Mouse (Mus musculus) MEL (cell line): ENCODE data around the gene Cirbp. TPM values are rescaled to one million over a fixed set of nuclear protein-coding genes. Genes with fewer than 3 reads are reported as not detected.

Source experiments
- DNase-seq: peaks from one replicate; pipeline ENCODE4 v3.0.0; 2011; ENCODE audit warnings: low read depth, low spot score
- H3K27ac ChIP-seq: 2 replicates; pipeline ENCODE4 v1.5.1; 2012; ENCODE audit warnings: low read depth, mild to moderate bottlenecking, control low read depth, low read length, moderate library complexity; ENCODE audit not compliant: control insufficient read depth
- H3K27me3 ChIP-seq, 2 experiments: fragments of 150-350 bp in 1 of 2; sonication (generic) in 1 of 2; 2 replicates each; pipeline ENCODE4 v1.6.1; 2012; ENCODE audit warnings: low read length in 2 of 2, mild to moderate bottlenecking in 2 of 2, improper control_type of control experiment in 1 of 2, moderate library complexity in 1 of 2; ENCODE audit not compliant: insufficient read depth in 2 of 2, control insufficient read depth in 1 of 2
- H3K36me3 ChIP-seq, 2 experiments: 2 replicates each; pipeline ENCODE4 v1.6.1; 2012 to 2014; ENCODE audit warnings: low read length in 2 of 2, improper control_type of control experiment in 1 of 2, inconsistent platforms in 1 of 2, mild to moderate bottlenecking in 1 of 2; ENCODE audit not compliant: insufficient read depth in 2 of 2, control insufficient read depth in 1 of 2
- H3K4me1 ChIP-seq, 2 experiments: fragments of 150-350 bp in 1 of 2; sonication (generic) in 1 of 2; 2 replicates each; pipeline ENCODE4 v1.6.1; 2012; ENCODE audit warnings: low read length in 2 of 2, improper control_type of control experiment in 1 of 2, mild to moderate bottlenecking in 1 of 2; ENCODE audit not compliant: insufficient read depth in 2 of 2, control insufficient read depth in 1 of 2
- H3K4me3 ChIP-seq, 2 experiments: fragments of 150-350 bp in 1 of 2; sonication (generic) in 1 of 2; 2 replicates each; pipeline ENCODE4 v1.5.1; 2012; ENCODE audit warnings: low read depth in 2 of 2, low read length in 2 of 2, mild to moderate bottlenecking in 2 of 2, moderate library complexity in 2 of 2, control low read depth in 1 of 2, improper control_type of control experiment in 1 of 2; ENCODE audit not compliant: control insufficient read depth in 1 of 2, insufficient read depth in 1 of 2
- H3K79me2 ChIP-seq: 2 replicates; pipeline ENCODE4 v1.6.1; 2012; ENCODE audit warnings: mild to moderate bottlenecking, low read length, moderate library complexity; ENCODE audit not compliant: control insufficient read depth, poor library complexity, insufficient read depth
- H3K9ac ChIP-seq: 2 replicates; pipeline ENCODE4 v1.6.1; 2012; ENCODE audit warnings: low read depth, mild to moderate bottlenecking, control low read depth, low read length, moderate library complexity; ENCODE audit not compliant: control insufficient read depth, poor library complexity, severe bottlenecking
- H3K9me3 ChIP-seq: fragments of 150-350 bp; sonication (generic); replicated peaks from 2 replicates; pipeline ENCODE4 v1.6.1; 2012; ENCODE audit warnings: mild to moderate bottlenecking, low read length, improper control_type of control experiment, moderate library complexity; ENCODE audit not compliant: insufficient read depth
- BHLHE40 ChIP-seq: IDR thresholded peaks from 2 replicates; pipeline ENCODE4 v1.6.1; 2012; ENCODE audit warnings: low read depth, mild to moderate bottlenecking, inconsistent platforms, low read length, improper control_type of control experiment, borderline replicate concordance
- CHD1 ChIP-seq: IDR thresholded peaks from 2 replicates; pipeline ENCODE4 v1.6.1; 2012; ENCODE audit warnings: low read depth, mild to moderate bottlenecking, inconsistent platforms, low read length, improper control_type of control experiment
- CTCF ChIP-seq, 3 experiments: IDR thresholded peaks in 2 of 3; conservative IDR thresholded peaks in 1 of 3; 2 replicates each; pipeline ENCODE4 v1.5.1; 2011 to 2012; ENCODE audit warnings: low read length in 3 of 3, low read depth in 2 of 3, mild to moderate bottlenecking in 2 of 3, improper control_type of control experiment in 1 of 3, inconsistent platforms in 1 of 3, mixed read lengths in 1 of 3, moderate library complexity in 1 of 3; ENCODE audit not compliant: control insufficient read depth in 1 of 3, insufficient read depth in 1 of 3, poor library complexity in 1 of 3, severe bottlenecking in 1 of 3
- ELF1 ChIP-seq: IDR thresholded peaks from 2 replicates; pipeline ENCODE4 v1.6.1; 2014; ENCODE audit warnings: low read depth, mild to moderate bottlenecking, inconsistent platforms, low read length, improper control_type of control experiment, moderate library complexity
- EP300 ChIP-seq, 2 experiments: IDR thresholded peaks; 2 replicates each; pipeline ENCODE4 v1.6.1; 2011; ENCODE audit warnings: improper control_type of control experiment in 2 of 2, low read length in 2 of 2, low read depth in 1 of 2, mild to moderate bottlenecking in 1 of 2
- MAFK ChIP-seq: IDR thresholded peaks from 2 replicates; pipeline ENCODE4 v1.6.1; 2011; ENCODE audit warnings: low read depth, mild to moderate bottlenecking, low read length, improper control_type of control experiment, borderline replicate concordance
- MAZ ChIP-seq: IDR thresholded peaks from 2 replicates; pipeline ENCODE4 v1.6.1; 2012; ENCODE audit warnings: low read depth, mild to moderate bottlenecking, inconsistent platforms, low read length, improper control_type of control experiment
- MEF2A ChIP-seq: IDR thresholded peaks from 2 replicates; pipeline ENCODE4 v1.6.1; 2014; ENCODE audit warnings: low read depth, mild to moderate bottlenecking, inconsistent platforms, low read length, improper control_type of control experiment; ENCODE audit not compliant: poor library complexity, insufficient replicate concordance, severe bottlenecking; ENCODE audit errors: extremely low read depth
- MYC ChIP-seq: IDR thresholded peaks from 2 replicates; pipeline ENCODE4 v1.6.1; 2011; ENCODE audit warnings: low read depth, mild to moderate bottlenecking, low read length, improper control_type of control experiment, moderate library complexity
- NELFE ChIP-seq: IDR thresholded peaks from 2 replicates; pipeline ENCODE4 v1.6.1; 2011; ENCODE audit warnings: low read depth, low read length, improper control_type of control experiment
- NRF1 ChIP-seq: IDR thresholded peaks from 2 replicates; pipeline ENCODE4 v1.6.1; 2014; ENCODE audit warnings: low read depth, mild to moderate bottlenecking, inconsistent platforms, low read length, improper control_type of control experiment, moderate library complexity; ENCODE audit not compliant: poor library complexity, insufficient read depth, severe bottlenecking
- POLR2AphosphoS5 ChIP-seq: IDR thresholded peaks from 2 replicates; pipeline ENCODE4 v1.6.1; 2012; ENCODE audit warnings: low read depth, borderline replicate concordance, mild to moderate bottlenecking, inconsistent platforms, low read length, moderate library complexity, mixed read lengths
- SIN3A ChIP-seq: IDR thresholded peaks from 2 replicates; pipeline ENCODE4 v1.6.1; 2012; ENCODE audit warnings: low read length, improper control_type of control experiment, inconsistent platforms
- TAL1 ChIP-seq: IDR thresholded peaks from 2 replicates; pipeline ENCODE4 v1.6.1; 2012; ENCODE audit warnings: mild to moderate bottlenecking, inconsistent platforms, low read length, moderate library complexity, mixed read lengths
- TBP ChIP-seq: IDR thresholded peaks from 2 replicates; pipeline ENCODE4 v1.8.0; 2011; ENCODE audit warnings: low read depth, low read length, improper control_type of control experiment
- TCF12 ChIP-seq: IDR thresholded peaks from 2 replicates; pipeline ENCODE4 v1.6.1; 2014; ENCODE audit warnings: low read depth, mild to moderate bottlenecking, inconsistent platforms, low read length, improper control_type of control experiment, moderate library complexity
- UBTF ChIP-seq: IDR thresholded peaks from 2 replicates; pipeline ENCODE4 v1.6.1; 2012; ENCODE audit warnings: low read depth, mild to moderate bottlenecking, inconsistent platforms, low read length, improper control_type of control experiment, moderate library complexity, borderline replicate concordance; ENCODE audit not compliant: insufficient read depth
- USF1 ChIP-seq: IDR thresholded peaks from 2 replicates; pipeline ENCODE4 v1.6.1; 2014; ENCODE audit warnings: low read depth, mild to moderate bottlenecking, inconsistent platforms, low read length, improper control_type of control experiment, moderate library complexity
- ZNF384 ChIP-seq: IDR thresholded peaks from 2 replicates; pipeline ENCODE4 v1.6.1; 2012; ENCODE audit warnings: low read depth, mild to moderate bottlenecking, inconsistent platforms, low read length, improper control_type of control experiment
- polyA plus RNA-seq, 2 experiments: library from polyadenylated mRNA; stranded (reverse) in 1 of 2; unstranded in 1 of 2; fragments of >175 nt in 1 of 2; fragments of >200 nt in 1 of 2; gene quantifications; 2 replicates each; pipeline versions ENCODE4 v1.2.1 to v1.2.4; 2012; ENCODE audit warnings: low replicate concordance in 2 of 2, low read depth in 1 of 2; ENCODE audit not compliant: insufficient read length in 2 of 2, insufficient read depth in 1 of 2, missing spikeins in 1 of 2
- total RNA-seq: library from RNA; depleted of rRNA; stranded (reverse); fragments of 300-350 nt; gene quantifications from 2 replicates; pipeline ENCODE4 v1.2.3, GENCODE M21; 2012

The Cirbp gene
- total and polyA plus RNA-seq, 3 experiments, result 21.2 to 56.6 TPM; not detected in 1

DNA sequence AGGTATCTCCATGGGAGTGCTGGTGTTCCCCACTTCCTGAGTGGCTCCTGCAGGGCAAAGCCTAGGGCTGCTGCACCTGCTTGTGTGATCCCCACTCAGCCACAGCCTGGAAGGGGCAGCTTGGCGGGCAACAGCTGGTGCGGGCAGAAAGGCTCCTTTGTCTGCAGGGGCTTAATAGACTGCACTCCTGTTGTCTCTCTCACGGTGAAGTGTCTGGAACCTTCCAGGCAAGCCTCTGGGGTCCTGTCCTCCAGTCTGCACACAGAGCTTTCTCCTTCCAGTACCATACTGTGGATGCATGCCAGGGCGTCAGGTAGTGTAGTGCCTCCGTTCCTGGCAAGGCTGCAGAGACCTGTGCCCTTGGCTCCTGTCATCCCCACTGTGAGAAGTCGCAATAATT lies 47.2 kb upstream of the Cirbp start:
- Histone ChIP-seq H3K9me3 (no peaks in the 10 kb centered on the region), H3K4me1 (peaks cover 0 to 18% of the 10 kb centered on the region in 2 experiments; a peak in 3 of 4 replicates), H3K79me2 (peaks cover 78% of the 10 kb centered on the region), H3K4me3 (no peak overlapping the region), H3K36me3 (peaks cover 2 to 17% of the 10 kb centered on the region in 2 experiments; a peak in 3 of 4 replicates), H3K27me3 (no peaks in the 10 kb centered on the region)
- DNase-seq, result no peak
- no peak for TF ChIP-seq UBTF
- TF ChIP-seq NELFE, result no peak
- TF ChIP-seq MEF2A, result no peak
- TF ChIP-seq ZNF384, result no peak
- no peak for TF ChIP-seq NRF1
- no peak for TF ChIP-seq POLR2AphosphoS5
- TF ChIP-seq ELF1, result no peak
- no peak for TF ChIP-seq MAFK
- TF ChIP-seq CTCF (IDR thresholded peaks at IDR 0.05 in 2 of 3, conservative IDR thresholded peaks at IDR 0.05 in 1 of 3; ENCODE audit: control insufficient read depth in 1 of 3, insufficient read depth in 1 of 3, low read depth in 2 of 3, low read length in 3 of 3, poor library complexity in 1 of 3, severe bottlenecking in 1 of 3), result no peak
- TF ChIP-seq, all 39 proteins: peak for 0
- H3K9ac ChIP-seq, result peak overlapping the region; percentile 5; the same call in 1 of the 2 replicates
- no peak overlapping the region for H3K27ac ChIP-seq

DNA sequence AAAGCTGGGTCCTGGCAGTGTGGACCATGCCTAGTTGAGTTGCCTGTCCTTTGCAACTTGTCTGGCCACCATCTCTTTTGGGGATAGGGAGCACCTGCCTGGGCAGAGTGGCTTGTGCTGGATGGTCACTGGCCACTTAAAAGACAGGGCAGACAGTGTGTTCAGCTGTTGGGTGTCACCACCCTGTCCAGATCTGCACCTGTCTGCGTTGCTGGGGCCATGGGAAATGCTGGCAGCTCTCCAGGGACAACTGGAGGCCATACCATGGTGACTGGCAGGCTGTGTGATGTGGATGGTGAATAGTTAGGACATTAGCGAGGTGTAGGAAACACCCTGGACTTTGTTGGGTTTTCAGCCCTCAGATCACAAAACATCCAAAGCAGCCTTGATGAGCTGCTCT lies 45.6 kb upstream of the Cirbp start:
- no peak for TF ChIP-seq TCF12
- no peak for TF ChIP-seq MAFK
- no peak for TF ChIP-seq MEF2A
- no peak for TF ChIP-seq TAL1
- no peak for TF ChIP-seq SIN3A
- TF ChIP-seq USF1, result no peak
- TF ChIP-seq BHLHE40, result no peak
- TF ChIP-seq TBP, result no peak
- TF ChIP-seq EP300 (IDR thresholded peaks at IDR 0.05; ENCODE audit: low read depth in 1 of 2, low read length in 2 of 2), result no peak
- TF ChIP-seq MAZ, result no peak
- no peak for TF ChIP-seq CHD1
- no peak for TF ChIP-seq MYC
- peaks cover 90% of the 10 kb centered on the region for H3K79me2 ChIP-seq
- H3K4me1 ChIP-seq, result peaks cover 0 to 11% of the 10 kb centered on the region in 2 experiments; a peak in 2 of 4 replicates
- H3K27me3 ChIP-seq, result no peaks in the 10 kb centered on the region
- H3K27ac ChIP-seq, result no peak overlapping the region
- no peak overlapping the region for H3K9ac ChIP-seq
- DNase-seq, result no peak
- peaks cover 2 to 13% of the 10 kb centered on the region in 2 experiments; a peak in 3 of 4 replicates for H3K36me3 ChIP-seq
- no peaks in the 10 kb centered on the region for H3K9me3 ChIP-seq
- H3K4me3 ChIP-seq, result no peak overlapping the region
